Mouse (Mus musculus) left cerebral cortex, adult 6 months (tissue): ENCODE measurements around the gene Mettl2. TPM values are rescaled to one million over a fixed set of nuclear protein-coding genes. Genes with fewer than 3 reads are reported as not detected.

Source experiments
- long read RNA-seq, 2 experiments: library from polyadenylated mRNA; unstranded; transcript quantifications; one replicate each; pipeline ENCODE4 v2.0.0; 2019 to 2020
- polyA plus RNA-seq: library from polyadenylated mRNA; unstranded; fragments of <200 nt; fragmentation: Nextera tagmentation; gene quantifications from 2 replicates; pipeline ENCODE4 v1.2.3, GENCODE M21; 2021

Mettl2 gene
- 14.2 and 14.6 TPM in 2 replicates for polyA plus RNA-seq
- long read RNA-seq, experiment 1, transcript Mettl2-204 (8 exons, 2,556 nt) = minor isoform, 11 of 137 reads
- long read RNA-seq, experiment 1, transcript Mettl2-201 (9 exons, 1,867 nt) = major isoform, 68 of 137 reads
- long read RNA-seq, experiment 1, partial matches to known transcripts = 35 of 137 reads
- long read RNA-seq, experiment 1, other reads (novel, unspliced or antisense) = 23 of 137 reads
- long read RNA-seq, experiment 2, transcript Mettl2-201 (9 exons, 1,867 nt) = major isoform, 6 of 22 reads
- long read RNA-seq, experiment 2, partial matches to known transcripts = 7 of 22 reads
- long read RNA-seq, experiment 2, other reads (novel, unspliced or antisense) = 9 of 22 reads

DNA sequence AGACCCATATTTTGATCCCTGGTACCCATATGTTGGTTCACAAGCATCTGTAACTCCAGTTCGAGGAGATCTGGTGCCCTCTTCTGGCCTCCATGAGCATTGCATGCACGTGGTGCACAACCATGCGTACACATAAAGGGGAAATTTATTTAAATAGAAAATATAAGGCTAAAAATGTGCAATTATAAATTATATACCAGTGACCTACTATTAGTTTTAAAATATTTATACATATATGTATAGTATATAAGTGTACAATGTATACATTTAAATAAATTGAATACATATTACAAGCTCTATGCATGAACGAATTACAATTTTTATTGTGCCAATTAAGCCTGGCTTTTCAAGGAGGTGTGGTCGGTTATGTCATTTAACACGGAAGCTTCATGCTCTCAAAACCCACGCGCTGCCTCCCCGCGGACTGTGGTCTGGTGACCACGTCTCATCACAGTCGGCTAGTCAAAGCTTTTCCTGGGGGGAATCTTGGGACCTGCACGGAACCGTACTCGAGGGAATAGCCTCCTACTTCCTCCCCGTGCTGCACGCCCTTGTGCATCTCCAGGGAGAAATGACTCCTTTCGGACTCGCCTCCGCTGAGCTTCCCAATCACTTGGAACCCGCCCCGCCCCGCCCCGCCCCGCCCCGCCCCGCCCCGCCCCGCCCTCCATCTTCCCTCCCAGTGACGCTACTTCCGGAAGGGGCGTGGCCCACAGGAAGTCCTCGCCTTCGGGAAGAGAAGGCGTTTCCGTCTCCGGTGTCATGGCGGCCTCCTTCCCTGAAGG, at the start of gene Mettl2:
Mettl2 (plus strand) TSS at position 691 of the 785 bp plus-strand sequence.

DNA sequence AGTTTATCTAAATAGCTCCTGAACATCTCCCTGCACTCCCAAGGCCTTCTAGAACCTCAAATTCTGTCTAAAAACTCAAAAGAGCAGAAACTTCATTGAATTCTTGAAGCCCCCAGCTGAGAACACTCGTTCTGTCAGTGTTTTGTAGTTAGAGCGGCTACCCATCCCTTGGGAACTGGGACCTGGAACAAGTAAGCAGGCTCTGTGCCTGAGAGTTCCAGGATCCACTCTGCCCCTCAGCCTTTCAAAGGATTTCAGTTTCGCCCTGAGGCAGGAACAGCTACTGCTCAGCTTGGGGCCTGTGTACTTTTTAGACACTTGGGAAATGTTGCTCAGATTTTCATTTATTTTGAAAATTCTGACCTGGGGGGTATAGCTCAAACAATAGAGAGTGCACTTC, 20.4 kb downstream of the Mettl2 start, which contains the start of gene Gm10842:
Gm10842 (plus strand) TSS at position 301 of the 400 bp plus-strand sequence.

DNA sequence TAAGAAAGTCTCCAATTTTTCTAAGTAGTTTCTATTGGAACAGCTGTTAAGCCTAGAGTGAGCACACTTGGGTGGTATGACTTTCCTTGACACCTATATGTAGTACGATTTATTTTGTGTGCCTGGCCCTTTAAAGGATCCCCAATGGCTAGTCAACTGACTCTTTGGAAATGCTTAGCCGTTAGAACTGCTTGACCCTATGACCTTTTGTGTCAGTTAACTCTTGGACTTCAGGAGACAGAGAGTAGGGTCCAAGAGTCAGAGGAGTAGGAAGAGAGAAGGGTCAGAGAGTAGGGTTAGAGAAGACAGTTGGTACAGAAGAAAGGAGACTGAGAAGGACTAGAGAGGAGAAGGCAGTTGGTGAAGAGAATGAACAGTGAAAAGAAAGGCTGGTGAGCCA, 52.3 kb downstream of the Mettl2 start, which contains the start of gene Tlk2:
Tlk2 (plus strand) TSS at position 292 of the 400 bp plus-strand sequence.

Other genes starting within 250 kb of the Mettl2 start
- not detected in 2 replicates for gene Efcab3, start 62.8 kb upstream of the Mettl2 start, polyA plus RNA-seq
- not detected in 2 replicates for gene Gm10842, start 20.5 kb downstream of the Mettl2 start, polyA plus RNA-seq
- gene Tlk2, start 52.4 kb downstream of the Mettl2 start, polyA plus RNA-seq = 10.5 and 12.0 TPM in 2 replicates
- gene Mrc2, start 166.2 kb downstream of the Mettl2 start, polyA plus RNA-seq = 1.7 and 2.6 TPM in 2 replicates